Mouse (Mus musculus) neural tube, embryonic 12.5 days (tissue): Measurements from ENCODE around the gene Flnb. TPM values are rescaled to one million over a fixed set of nuclear protein-coding genes. Genes with fewer than 3 reads are reported as not detected.

Source experiments
- ATAC-seq: fragments of 200-750 bp; cut with Nextera tagmentation; 2 replicates; pipeline ENCODE4 v1.8.0; 2017; ENCODE audit warnings: low read depth, mild to moderate bottlenecking, moderate TSS enrichment, moderate library complexity; ENCODE audit not compliant: low FRiP score
- H3K27ac ChIP-seq: fragments of 300-500 bp; sonication (generic); 2 replicates; pipeline ENCODE4 v1.5.1; 2016
- H3K27me3 ChIP-seq: fragments of 300-500 bp; sonication (generic); replicated peaks from 2 replicates; pipeline ENCODE4 v1.6.1; 2016; ENCODE audit warnings: mild to moderate bottlenecking
- H3K36me3 ChIP-seq: fragments of 300-500 bp; sonication (generic); 2 replicates; pipeline ENCODE4 v1.6.1; 2016; ENCODE audit warnings: mild to moderate bottlenecking
- H3K4me1 ChIP-seq: fragments of 300-500 bp; sonication (generic); 2 replicates; pipeline ENCODE4 v1.6.1; 2016
- H3K4me2 ChIP-seq: fragments of 300-500 bp; sonication (generic); replicated peaks from 2 replicates; pipeline ENCODE4 v1.6.1; 2016; ENCODE audit warnings: mild to moderate bottlenecking
- H3K4me3 ChIP-seq: fragments of 300-500 bp; sonication (generic); 2 replicates; pipeline ENCODE4 v1.5.1; 2016
- H3K9ac ChIP-seq: fragments of 300-500 bp; sonication (generic); 2 replicates; pipeline ENCODE4 v1.6.1; 2016; ENCODE audit warnings: mild to moderate bottlenecking
- H3K9me3 ChIP-seq: fragments of 300-500 bp; sonication (generic); 2 replicates; pipeline ENCODE4 v1.6.1; 2016; ENCODE audit warnings: mild to moderate bottlenecking
- WGBS: fragments of 180-500 bp; shearing (Covaris S2); methylation state at CpG from one replicate; pipeline ENCODE4 v1.1.7; 2016; 5-methylcytosine and 5-hydroxymethylcytosine counted together
- polyA plus RNA-seq: library from polyadenylated mRNA; unstranded; fragments of >200 nt; fragmentation: Nextera tagmentation; extraction: Ambion mirVana; gene quantifications from 2 replicates; pipeline ENCODE4 v1.2.1, GENCODE M21; 2016

Flnb gene
- polyA plus RNA-seq, 1 experiment from 2014 or later: 16.8 TPM

GRCm38 (mm10) chr14:7992158-7992557 is 174.4 kb downstream of the Flnb start:
- H3K27ac ChIP-seq: no peak overlapping the region
- H3K9me3 ChIP-seq: no peaks in the 10 kb centered on the region
- WGBS: 70% methylated on average over 6 of the region's 6 CpGs
- H3K9ac ChIP-seq: no peak overlapping the region
- ATAC-seq: no peak
- no peak overlapping the region for H3K4me2 ChIP-seq
- no peaks in the 10 kb centered on the region for H3K36me3 ChIP-seq
- no peaks in the 10 kb centered on the region for H3K4me1 ChIP-seq
- no peak overlapping the region for H3K4me3 ChIP-seq
- no peaks in the 10 kb centered on the region for H3K27me3 ChIP-seq

GRCm38 (mm10) chr14:7994271-7994767 is 176.6 kb downstream of the Flnb start, which contains the start of gene Dnase1l3:
Dnase1l3 (minus strand) TSS chr14:7994573.
- WGBS: 72% methylated on average over 8 of the region's 8 CpGs
- Histone ChIP-seq H3K27ac (no peak within 1 kb of the TSS), H3K9me3 (no peaks in the 10 kb centered on the region), H3K4me2 (no peak within 1 kb of the TSS), H3K4me3 (no peak within 1 kb of the TSS), H3K36me3 (no peaks in the 10 kb centered on the region), H3K9ac (no peak within 1 kb of the TSS), H3K4me1 (no peaks in the 10 kb centered on the region), H3K27me3 (peaks cover 7% of the 10 kb centered on the region; the same call in 1 of the 2 replicates)
- ATAC-seq: no peak

DNA sequence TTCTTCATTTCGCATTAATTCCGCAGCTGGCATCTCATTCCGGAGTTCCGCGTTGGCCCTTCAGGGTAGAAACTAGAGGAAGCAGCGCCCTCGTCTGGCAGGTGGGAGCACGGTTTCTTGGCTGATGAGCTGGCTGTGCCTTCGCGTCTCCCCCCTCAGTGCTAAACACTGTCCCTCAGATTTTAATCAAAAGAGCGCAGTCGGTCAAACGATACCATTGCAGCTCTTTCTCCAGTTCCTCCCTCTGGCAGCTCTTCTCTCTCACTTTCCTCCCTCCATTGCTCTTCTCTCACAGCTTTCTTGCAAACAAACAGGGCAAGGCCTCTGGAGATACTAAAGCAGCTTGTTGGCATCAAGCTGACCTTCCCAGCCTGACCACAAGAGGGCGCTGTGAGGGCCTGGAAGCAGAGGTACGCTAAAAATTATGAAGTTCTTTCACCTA is 179.5 kb downstream of the Flnb start:
- Histone ChIP-seq H3K9ac (no peak overlapping the region), H3K27ac (no peak overlapping the region), H3K4me2 (peak overlapping the region; percentile 51), H3K36me3 (no peaks in the 10 kb centered on the region), H3K27me3 (peaks cover 28% of the 10 kb centered on the region), H3K4me1 (no peaks in the 10 kb centered on the region), H3K4me3 (no peak overlapping the region), H3K9me3 (no peaks in the 10 kb centered on the region)
- ATAC-seq: peak; percentile 69
- under 1% methylated on average over 15 of the region's 15 CpGs for WGBS

- Histone ChIP-seq H3K27ac (no peak overlapping the region), H3K4me1 (peaks cover 10% of the 10 kb centered on the region), H3K27me3 (peaks cover 29% of the 10 kb centered on the region), H3K36me3 (no peaks in the 10 kb centered on the region), H3K9ac (no peak overlapping the region), H3K9me3 (no peaks in the 10 kb centered on the region), H3K4me2 (no peak overlapping the region), H3K4me3 (no peak overlapping the region)
- no peak for ATAC-seq
- 85% methylated on average over 3 of the region's 3 CpGs for WGBS
These were observed 181.3 kb downstream of the Flnb start for GRCm38 (mm10) chr14:7999030-7999429.

DNA sequence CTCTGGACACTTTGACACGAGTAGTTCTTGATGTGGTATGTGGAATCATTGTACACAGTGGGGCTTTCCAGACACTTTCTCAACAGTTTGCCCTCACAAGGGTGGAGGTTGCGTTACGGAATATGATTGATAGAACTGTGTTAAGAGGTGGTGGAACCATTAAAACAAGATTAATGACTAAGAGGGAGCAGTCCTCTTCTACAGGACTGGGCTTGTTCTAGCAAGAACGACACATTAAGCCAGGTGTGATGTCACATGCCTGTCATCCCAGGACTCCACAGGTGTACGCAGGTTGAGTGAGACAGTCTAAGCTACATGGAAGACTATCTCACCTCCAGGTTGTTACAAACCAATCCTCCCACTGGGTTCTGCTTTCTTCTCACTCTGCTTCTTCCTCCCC is 181.7 kb downstream of the Flnb start:
- Histone ChIP-seq H3K27me3 (peaks cover 31% of the 10 kb centered on the region), H3K9ac (no peak overlapping the region), H3K4me2 (no peak overlapping the region), H3K9me3 (no peaks in the 10 kb centered on the region), H3K27ac (no peak overlapping the region), H3K36me3 (no peaks in the 10 kb centered on the region), H3K4me1 (peaks cover 13% of the 10 kb centered on the region), H3K4me3 (no peak overlapping the region)
- no peak for ATAC-seq
- 88% methylated on average over 5 of the region's 5 CpGs for WGBS

GRCm38 (mm10) chr14:8000247-8000646 is 182.5 kb downstream of the Flnb start:
- Histone ChIP-seq H3K27ac (no peak overlapping the region), H3K9me3 (no peaks in the 10 kb centered on the region), H3K4me2 (no peak overlapping the region), H3K36me3 (no peaks in the 10 kb centered on the region), H3K9ac (no peak overlapping the region), H3K27me3 (peaks cover 31% of the 10 kb centered on the region), H3K4me1 (peaks cover 13% of the 10 kb centered on the region), H3K4me3 (no peak overlapping the region)
- ATAC-seq: no peak
- WGBS: 89% methylated on average over 5 of the region's 5 CpGs

Other genes starting within 250 kb of the Flnb start
- 1.9 and 2.7 TPM in 2 replicates for gene Gm3558, start 249.4 kb upstream of the Flnb start, polyA plus RNA-seq
- gene Gm10338, start 222.4 kb upstream of the Flnb start, polyA plus RNA-seq: not detected in 2 replicates
- gene Gm10128, start 174.0 kb upstream of the Flnb start, polyA plus RNA-seq: not detected in 2 replicates
- not detected in 2 replicates for gene Gm26661, start 26.4 kb upstream of the Flnb start, polyA plus RNA-seq
- not detected in 2 replicates for gene Gm45521, start 139.3 kb downstream of the Flnb start, polyA plus RNA-seq
- 0.04 and 0.15 TPM in 2 replicates for gene Dnase1l3, start 176.6 kb downstream of the Flnb start, polyA plus RNA-seq
- 20.0 and 20.1 TPM in 2 replicates for gene Abhd6, start 184.9 kb downstream of the Flnb start, polyA plus RNA-seq